Mouse (Mus musculus): ENCODE measurements around the gene Gm43951. TPM values are rescaled to one million over a fixed set of nuclear protein-coding genes. Genes with fewer than 3 reads are reported as not detected.
"Not testable (repeated sequence)": the region's sequence is repeated elsewhere in the genome, so short reads cannot be mapped to it uniquely, and the experiment has no call there.

The Gm43951 gene
- polyA plus RNA-seq, 1 experiment from 2014 or later = 0.52 TPM

DNA sequence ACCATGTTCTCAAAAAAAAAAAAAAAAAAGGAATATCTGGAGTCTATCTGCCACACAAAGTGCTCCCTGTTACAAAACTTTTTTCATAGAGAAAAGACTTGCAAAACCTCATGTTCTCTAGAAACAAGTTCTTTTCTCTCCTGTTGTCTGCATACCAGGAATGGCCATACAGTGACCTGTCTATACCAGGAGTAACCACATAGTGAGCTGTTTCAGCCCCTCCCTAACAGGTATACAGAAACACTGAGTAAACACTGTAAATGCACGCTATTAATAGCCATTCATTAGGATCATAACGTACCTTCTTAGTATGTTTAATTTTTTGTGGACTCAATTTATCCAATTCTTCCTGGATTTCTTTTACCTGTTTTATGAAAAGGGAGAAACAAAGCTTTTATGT lies 12.4 kb downstream of the Gm43951 start:
- Histone ChIP-seq H3K9me3 (no peaks in the 10 kb centered on the region), H3K4me1 (no peaks in the 10 kb centered on the region), H3K4me2 (no peak overlapping the region), H3K36me3 (peaks cover 66% of the 10 kb centered on the region), H3K9ac (no peak overlapping the region), H3K4me3 (no peak overlapping the region), H3K27me3 (no peaks in the 10 kb centered on the region), H3K27ac (no peak overlapping the region)
- 93% methylated on average over 2 of the region's 2 CpGs for WGBS
- ATAC-seq (ENCODE audit: insufficient number of reproducible peaks, insufficient read depth, low FRiP score, low TSS enrichment, low read depth) = no peak

DNA sequence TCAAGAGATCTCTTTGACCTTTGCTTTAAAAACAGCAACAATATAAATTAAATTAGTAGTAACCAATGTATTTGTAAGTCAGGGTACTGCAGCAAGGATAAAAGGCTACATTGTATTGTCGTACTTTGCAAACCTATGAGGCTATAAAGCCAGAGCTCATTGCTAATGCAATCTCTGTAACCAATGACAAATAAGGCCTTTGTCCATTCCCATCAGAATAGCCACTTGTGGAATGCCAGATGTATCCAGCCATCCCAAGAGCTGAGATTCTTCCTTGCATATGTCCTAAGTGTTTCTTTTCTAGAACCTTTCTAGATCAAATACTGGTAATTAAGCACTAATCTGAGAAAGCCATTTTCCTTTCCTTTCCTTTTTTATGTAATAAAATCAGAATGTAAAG lies 15.8 kb downstream of the Gm43951 start:
- no peak for ATAC-seq (ENCODE audit: insufficient number of reproducible peaks, insufficient read depth, low FRiP score, low TSS enrichment, low read depth)
- Histone ChIP-seq H3K4me3 (no peak overlapping the region), H3K4me2 (no peak overlapping the region), H3K27ac (no peak overlapping the region), H3K9me3 (no peaks in the 10 kb centered on the region), H3K9ac (no peak overlapping the region), H3K27me3 (no peaks in the 10 kb centered on the region), H3K4me1 (no peaks in the 10 kb centered on the region), H3K36me3 (peaks cover 67% of the 10 kb centered on the region)
- 64% methylated on average over 1 of the region's 1 CpGs for WGBS

- ATAC-seq (ENCODE audit: insufficient number of reproducible peaks, insufficient read depth, low FRiP score, low TSS enrichment, low read depth) = no peak
- Histone ChIP-seq H3K9ac (no peak overlapping the region), H3K27me3 (no peaks in the 10 kb centered on the region), H3K36me3 (peaks cover 62% of the 10 kb centered on the region), H3K27ac (no peak overlapping the region), H3K9me3 (no peaks in the 10 kb centered on the region), H3K4me3 (no peak overlapping the region), H3K4me2 (no peak overlapping the region), H3K4me1 (no peaks in the 10 kb centered on the region)
- WGBS = 90% methylated on average over 4 of the region's 4 CpGs
Observed at GRCm38 (mm10) chr11:72184252-72184651, 22.4 kb downstream of the Gm43951 start.

DNA sequence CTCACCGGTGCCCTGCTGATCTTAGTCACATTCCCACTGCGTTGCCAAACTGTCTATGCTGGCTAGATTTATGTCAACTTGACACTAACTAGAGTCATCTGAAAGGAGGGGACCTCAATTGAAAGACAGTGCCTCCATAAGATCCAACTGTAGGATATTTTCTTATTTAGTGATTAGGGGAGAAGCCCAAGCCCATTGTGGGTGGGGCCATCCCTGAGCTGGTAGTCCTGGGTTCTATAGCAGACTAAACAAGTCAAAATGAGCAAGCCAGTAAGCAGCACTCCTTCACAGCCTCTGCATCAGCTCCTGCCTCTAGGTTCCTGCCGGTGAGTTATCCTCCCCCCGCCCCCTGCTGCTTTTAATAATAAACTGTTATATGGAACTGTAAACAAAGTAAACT lies 25.5 kb downstream of the Gm43951 start:
- Histone ChIP-seq H3K9me3 (no peaks in the 10 kb centered on the region), H3K27me3 (no peaks in the 10 kb centered on the region), H3K36me3 (peaks cover 65% of the 10 kb centered on the region), H3K4me3 (no peak overlapping the region), H3K4me1 (no peaks in the 10 kb centered on the region), H3K9ac (no peak overlapping the region), H3K4me2 (no peak overlapping the region), H3K27ac (no peak overlapping the region)
- no peak for ATAC-seq (ENCODE audit: insufficient number of reproducible peaks, insufficient read depth, low FRiP score, low TSS enrichment, low read depth)
- WGBS = 91% methylated on average over 4 of the region's 4 CpGs

DNA sequence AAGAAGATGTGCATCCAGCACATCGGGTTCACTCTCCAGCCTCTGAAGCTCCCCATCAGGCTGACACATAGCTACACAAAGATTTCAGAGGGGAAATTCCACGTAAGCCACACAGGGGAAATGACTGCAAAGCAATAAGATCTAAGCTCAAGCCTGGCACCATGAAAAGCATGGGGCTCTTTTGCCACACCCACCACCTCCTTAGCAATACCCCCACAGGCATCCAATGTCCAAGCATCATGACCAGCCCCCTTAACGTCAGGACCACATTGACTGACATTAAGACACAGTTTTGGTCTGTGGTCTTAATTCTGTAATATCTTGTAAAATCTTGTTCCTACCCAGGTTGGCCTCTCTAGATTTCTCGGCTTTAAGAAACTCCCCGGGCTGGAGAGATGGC lies 26.1 kb downstream of the Gm43951 start:
- WGBS = 89% methylated on average over 5 of the region's 5 CpGs
- ATAC-seq (ENCODE audit: insufficient number of reproducible peaks, insufficient read depth, low FRiP score, low TSS enrichment, low read depth) = no peak
- H3K36me3 ChIP-seq = peaks cover 66% of the 10 kb centered on the region

DNA sequence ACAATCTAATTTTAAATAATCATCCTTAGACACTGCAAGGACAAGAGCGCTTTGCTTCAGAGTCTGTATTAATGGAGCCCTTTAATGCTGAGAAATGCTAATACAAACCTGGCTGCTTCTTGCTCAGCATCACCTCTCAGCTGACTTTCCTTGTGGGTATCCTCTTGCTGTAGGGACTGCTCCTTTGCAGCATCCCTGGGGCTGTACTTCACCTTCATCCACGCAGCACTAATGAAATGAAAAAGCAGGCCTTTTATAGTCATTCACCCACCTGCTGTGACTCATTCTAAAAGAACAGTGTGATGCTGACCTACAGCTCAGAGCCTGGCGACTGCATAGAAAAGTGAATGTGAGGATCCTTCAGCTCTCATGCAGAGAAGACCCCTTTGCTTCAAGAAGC lies 30.1 kb downstream of the Gm43951 start:
- ATAC-seq (ENCODE audit: insufficient number of reproducible peaks, insufficient read depth, low FRiP score, low TSS enrichment, low read depth) = no peak
- 56% methylated on average over 3 of the region's 3 CpGs for WGBS
- no peak overlapping the region for H3K4me3 ChIP-seq
- H3K27ac ChIP-seq = no peak overlapping the region
- no peaks in the 10 kb centered on the region for H3K27me3 ChIP-seq
- H3K36me3 ChIP-seq = peaks cover 82% of the 10 kb centered on the region
- H3K4me1 ChIP-seq = no peaks in the 10 kb centered on the region
- H3K9me3 ChIP-seq = no peaks in the 10 kb centered on the region
- no peak overlapping the region for H3K9ac ChIP-seq
- H3K4me2 ChIP-seq = no peak overlapping the region

More for the DNA sequence above, 26.1 kb downstream of the Gm43951 start:
- Histone ChIP-seq H3K4me1 (no peaks in the 10 kb centered on the region), H3K4me3 (no peak overlapping the region), H3K27ac (no peak overlapping the region), H3K27me3 (no peaks in the 10 kb centered on the region), H3K9ac (no peak overlapping the region), H3K4me2 (no peak overlapping the region), H3K9me3 (no peaks in the 10 kb centered on the region)

- no peaks in the 10 kb centered on the region for H3K4me1 ChIP-seq
- no peak overlapping the region for H3K4me2 ChIP-seq
- H3K27ac ChIP-seq = no peak overlapping the region
- 86% methylated on average over 5 of the region's 5 CpGs for WGBS
- no peaks in the 10 kb centered on the region for H3K27me3 ChIP-seq
- peaks cover 77% of the 10 kb centered on the region for H3K36me3 ChIP-seq
- H3K4me3 ChIP-seq = no peak overlapping the region
- no peak for ATAC-seq (ENCODE audit: insufficient number of reproducible peaks, insufficient read depth, low FRiP score, low TSS enrichment, low read depth)
- no peak overlapping the region for H3K9ac ChIP-seq
- no peaks in the 10 kb centered on the region for H3K9me3 ChIP-seq
Observed at GRCm38 (mm10) chr11:72175966-72176365, 30.7 kb downstream of the Gm43951 start.

DNA sequence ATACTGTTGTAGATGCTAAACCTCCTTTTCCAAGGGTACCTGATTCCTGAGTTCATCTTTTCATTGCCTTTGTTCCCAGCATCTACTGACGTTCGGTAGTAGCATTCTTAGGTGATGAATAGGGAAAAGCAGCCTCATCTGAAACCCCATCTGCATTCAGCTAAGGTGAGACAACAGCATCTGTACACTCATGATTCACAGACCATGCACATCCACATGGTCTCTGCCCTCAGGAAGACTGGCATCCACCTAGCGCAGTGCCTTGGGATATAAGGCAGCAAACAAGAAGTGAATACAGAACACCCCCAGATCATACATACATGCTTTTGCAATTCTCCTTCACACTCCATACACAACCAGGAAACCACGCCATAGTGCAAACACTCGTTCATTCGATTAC lies 31.9 kb downstream of the Gm43951 start:
- H3K4me3 ChIP-seq = no peak overlapping the region
- 92% methylated on average over 6 of the region's 6 CpGs for WGBS
- no peaks in the 10 kb centered on the region for H3K27me3 ChIP-seq
- ATAC-seq (ENCODE audit: insufficient number of reproducible peaks, insufficient read depth, low FRiP score, low TSS enrichment, low read depth) = no peak
- H3K9ac ChIP-seq = no peak overlapping the region
- H3K4me2 ChIP-seq = no peak overlapping the region
- H3K27ac ChIP-seq = no peak overlapping the region
- H3K36me3 ChIP-seq = peaks cover 80% of the 10 kb centered on the region
- no peaks in the 10 kb centered on the region for H3K4me1 ChIP-seq
- H3K9me3 ChIP-seq = no peaks in the 10 kb centered on the region

GRCm38 (mm10) chr11:72173506-72173905 lies 33.1 kb downstream of the Gm43951 start:
- no peaks in the 10 kb centered on the region for H3K9me3 ChIP-seq
- no peaks in the 10 kb centered on the region for H3K27me3 ChIP-seq
- H3K4me2 ChIP-seq = no peak overlapping the region
- H3K9ac ChIP-seq = no peak overlapping the region
- no peak overlapping the region for H3K4me3 ChIP-seq
- peaks cover 83% of the 10 kb centered on the region for H3K36me3 ChIP-seq
- 90% methylated on average over 5 of the region's 5 CpGs for WGBS
- ATAC-seq (ENCODE audit: insufficient number of reproducible peaks, insufficient read depth, low FRiP score, low TSS enrichment, low read depth) = no peak
- no peaks in the 10 kb centered on the region for H3K4me1 ChIP-seq
- H3K27ac ChIP-seq = no peak overlapping the region

DNA sequence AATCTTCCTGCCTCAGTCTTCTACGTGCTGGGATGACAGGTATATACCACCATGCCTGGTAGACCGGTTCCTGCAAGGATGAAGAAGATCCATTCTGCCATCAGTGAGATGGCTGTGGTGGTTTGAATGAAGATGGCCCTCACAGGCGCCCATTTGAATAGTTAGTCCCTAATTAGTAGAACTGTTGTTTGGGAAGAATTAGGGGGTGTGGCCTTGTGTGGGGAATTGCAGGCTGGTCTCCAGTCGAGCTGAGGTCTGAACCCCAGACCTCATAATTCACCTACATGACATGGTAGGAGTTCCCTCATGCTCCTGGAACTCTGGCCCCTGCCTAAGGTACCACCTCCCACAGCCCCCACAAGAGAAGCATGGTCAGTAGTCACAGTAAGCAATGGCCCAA lies 34.7 kb downstream of the Gm43951 start:
- H3K9me3 ChIP-seq; H3K27ac ChIP-seq; H3K4me3 ChIP-seq; ATAC-seq (ENCODE audit: insufficient number of reproducible peaks, insufficient read depth, low FRiP score, low TSS enrichment, low read depth); H3K27me3 ChIP-seq; H3K4me2 ChIP-seq; H3K4me1 ChIP-seq; H3K9ac ChIP-seq: not testable (repeated sequence)
- peaks cover 82% of the 10 kb centered on the region for H3K36me3 ChIP-seq
- 85% methylated on average over 4 of the region's 4 CpGs for WGBS

- peaks cover 77% of the 10 kb centered on the region for H3K36me3 ChIP-seq
- no peak overlapping the region for H3K27ac ChIP-seq
- no peaks in the 10 kb centered on the region for H3K9me3 ChIP-seq
- H3K9ac ChIP-seq = no peak overlapping the region
- ATAC-seq (ENCODE audit: insufficient number of reproducible peaks, insufficient read depth, low FRiP score, low TSS enrichment, low read depth) = no peak
- H3K27me3 ChIP-seq = no peaks in the 10 kb centered on the region
- no peak overlapping the region for H3K4me2 ChIP-seq
- no peaks in the 10 kb centered on the region for H3K4me1 ChIP-seq
- H3K4me3 ChIP-seq = no peak overlapping the region
- WGBS = 72% methylated on average over 4 of the region's 4 CpGs
Observed at GRCm38 (mm10) chr11:72169871-72170270, 36.8 kb downstream of the Gm43951 start.

DNA sequence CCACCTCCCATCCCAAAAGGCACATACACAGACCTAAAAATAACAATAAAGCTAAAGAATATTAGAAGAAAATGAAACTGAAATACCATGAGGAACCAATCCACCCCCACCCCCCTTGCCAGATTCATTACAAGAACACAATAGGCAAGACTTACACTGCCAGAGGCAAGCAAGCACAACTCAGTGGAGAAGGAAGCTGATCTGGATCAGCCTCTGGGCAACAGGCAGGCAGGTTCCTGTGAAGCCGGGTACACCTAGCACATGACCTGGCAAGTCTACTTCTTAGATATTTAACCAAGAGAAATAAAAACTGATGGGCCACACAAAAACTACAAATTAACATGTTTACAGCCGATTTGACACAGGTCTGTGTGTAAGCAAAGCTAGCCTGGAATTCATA lies 43.4 kb downstream of the Gm43951 start:
- H3K4me2 ChIP-seq = no peak overlapping the region
- no peak for ATAC-seq (ENCODE audit: insufficient number of reproducible peaks, insufficient read depth, low FRiP score, low TSS enrichment, low read depth)
- no peaks in the 10 kb centered on the region for H3K4me1 ChIP-seq
- H3K9me3 ChIP-seq = no peaks in the 10 kb centered on the region
- WGBS = 84% methylated on average over 2 of the region's 2 CpGs
- no peak overlapping the region for H3K4me3 ChIP-seq
- peaks cover 65% of the 10 kb centered on the region for H3K36me3 ChIP-seq
- no peak overlapping the region for H3K9ac ChIP-seq
- no peaks in the 10 kb centered on the region for H3K27me3 ChIP-seq
- no peak overlapping the region for H3K27ac ChIP-seq

DNA sequence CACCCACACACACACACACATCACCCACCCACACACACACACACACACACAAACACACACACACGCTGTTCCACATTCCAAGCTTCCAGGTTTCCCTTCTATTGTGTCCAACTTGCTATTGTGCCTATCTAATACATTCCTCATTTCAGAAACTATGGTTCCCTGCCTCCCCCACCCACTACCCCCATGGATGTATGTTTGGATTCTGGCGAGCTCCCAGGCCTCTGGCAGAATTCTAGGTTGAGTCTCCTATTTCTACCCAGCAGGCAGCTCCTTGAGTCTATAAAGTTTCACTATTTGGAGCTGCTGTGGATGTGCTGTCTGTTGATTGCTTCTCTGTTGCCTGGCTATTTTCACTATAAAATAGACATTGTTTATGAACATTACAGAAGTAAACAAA lies 50.0 kb downstream of the Gm43951 start:
- H3K36me3 ChIP-seq = peaks cover 60% of the 10 kb centered on the region
- 62% methylated on average over 2 of the region's 2 CpGs for WGBS
- H3K9ac ChIP-seq = no peak overlapping the region
- peaks cover 17% of the 10 kb centered on the region for H3K4me1 ChIP-seq
- H3K27ac ChIP-seq = peak overlapping the region; percentile 48; the same call in 1 of the 2 replicates
- no peak overlapping the region for H3K4me3 ChIP-seq
- H3K4me2 ChIP-seq = no peak overlapping the region
- no peaks in the 10 kb centered on the region for H3K9me3 ChIP-seq
- no peaks in the 10 kb centered on the region for H3K27me3 ChIP-seq
- no peak for ATAC-seq (ENCODE audit: insufficient number of reproducible peaks, insufficient read depth, low FRiP score, low TSS enrichment, low read depth)

All from embryonic facial prominence, embryonic 13.5 days (tissue).